Mouse (Mus musculus) erythroblast, embryonic 14.5 days (primary cell): Measurements from ENCODE around the gene Tcf7l1. TPM values are rescaled to one million over a fixed set of nuclear protein-coding genes. Genes with fewer than 3 reads are reported as not detected.

Experiments
- H3K27me3 ChIP-seq: 2 replicates; pipeline ENCODE4 v1.6.1; 2012; ENCODE audit warnings: inconsistent platforms; ENCODE audit not compliant: control insufficient read depth
- H3K36me3 ChIP-seq: 2 replicates; pipeline ENCODE4 v1.6.1; 2012; ENCODE audit warnings: mild to moderate bottlenecking, inconsistent platforms; ENCODE audit not compliant: control insufficient read depth
- H3K4me1 ChIP-seq: 2 replicates; pipeline ENCODE4 v1.6.1; 2012; ENCODE audit warnings: inconsistent platforms; ENCODE audit not compliant: control insufficient read depth
- H3K4me3 ChIP-seq: replicated peaks from 2 replicates; pipeline ENCODE3; 2012; ENCODE audit warnings: moderate library complexity, mild to moderate bottlenecking, inconsistent platforms
- H3K9me3 ChIP-seq: 2 replicates; pipeline ENCODE4 v1.6.1; 2012; ENCODE audit warnings: low read length, inconsistent platforms, mixed read lengths; ENCODE audit not compliant: control insufficient read depth
- GATA1 ChIP-seq: IDR thresholded peaks from 2 replicates; pipeline ENCODE4 v1.6.1; 2012; ENCODE audit warnings: low read length, inconsistent platforms, mixed read lengths
- TAL1 ChIP-seq: IDR thresholded peaks from 3 replicates; pipeline ENCODE4 v1.6.1; 2012; ENCODE audit warnings: low read length, inconsistent platforms, mixed read lengths
- polyA plus RNA-seq: library from polyadenylated mRNA; stranded (reverse); fragments of >175 nt; gene quantifications from 2 replicates; pipeline ENCODE4 v1.2.3, GENCODE M21; 2012

Gene Tcf7l1
- polyA plus RNA-seq, 1 experiment: 0.10 TPM

DNA sequence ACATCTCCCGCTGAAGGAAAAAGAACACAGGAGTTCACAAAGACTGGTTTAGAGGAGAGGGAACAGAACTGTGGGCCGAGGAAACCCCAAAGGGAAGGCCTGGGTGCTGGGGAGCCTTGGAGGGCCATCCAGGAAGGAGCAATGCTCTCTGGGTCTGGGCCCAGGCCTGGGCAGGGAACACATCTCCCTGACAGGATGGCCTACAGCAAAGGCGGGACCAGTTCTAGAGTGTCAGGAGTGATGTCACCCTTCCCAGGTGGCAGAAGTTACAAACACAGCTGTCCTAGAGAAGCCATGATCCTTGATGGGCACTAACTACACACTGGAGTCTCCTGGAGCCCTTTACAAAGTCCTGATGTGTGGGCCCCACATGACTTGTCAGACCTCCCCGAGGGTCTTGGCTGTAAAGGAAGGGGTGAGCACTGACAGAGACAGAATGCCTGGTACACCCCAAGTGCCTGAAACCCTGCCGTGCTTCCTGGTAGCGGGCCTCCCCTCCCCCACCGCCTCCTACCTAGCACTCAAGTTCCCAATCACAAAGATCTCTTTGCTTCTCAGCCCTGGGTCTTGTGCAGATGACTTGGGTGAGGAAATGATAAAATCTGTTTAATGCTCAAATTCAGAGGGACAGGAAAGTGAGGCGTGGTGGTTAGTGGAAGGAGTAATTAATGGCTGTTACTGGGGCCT lies 64.4 kb downstream of the Tcf7l1 start:
- no peak for TF ChIP-seq GATA1
- no peak for TF ChIP-seq TAL1
- Histone ChIP-seq H3K4me3 (no peak overlapping the region), H3K4me1 (no peaks in the 10 kb centered on the region), H3K36me3 (no peaks in the 10 kb centered on the region), H3K9me3 (no peaks in the 10 kb centered on the region), H3K27me3 (no peaks in the 10 kb centered on the region)

GRCm38 (mm10) chr6:72723731-72724385 lies 65.2 kb downstream of the Tcf7l1 start:
- Histone ChIP-seq H3K9me3 (no peaks in the 10 kb centered on the region), H3K4me3 (no peak overlapping the region), H3K27me3 (no peaks in the 10 kb centered on the region), H3K36me3 (no peaks in the 10 kb centered on the region), H3K4me1 (no peaks in the 10 kb centered on the region)
- TF ChIP-seq TAL1 (no peak), GATA1 (no peak)

- H3K4me1 ChIP-seq: no peaks in the 10 kb centered on the region
- H3K4me3 ChIP-seq: no peak overlapping the region
- no peaks in the 10 kb centered on the region for H3K9me3 ChIP-seq
- TF ChIP-seq GATA1 (no peak), TAL1 (no peak)
- no peaks in the 10 kb centered on the region for H3K27me3 ChIP-seq
- H3K36me3 ChIP-seq: no peaks in the 10 kb centered on the region
Measured at GRCm38 (mm10) chr6:72723143-72723542, 65.9 kb downstream of the Tcf7l1 start.

GRCm38 (mm10) chr6:72720852-72721251 lies 68.2 kb downstream of the Tcf7l1 start:
- Histone ChIP-seq H3K9me3 (no peaks in the 10 kb centered on the region), H3K4me1 (no peaks in the 10 kb centered on the region), H3K27me3 (no peaks in the 10 kb centered on the region), H3K36me3 (no peaks in the 10 kb centered on the region), H3K4me3 (no peak overlapping the region)
- TF ChIP-seq GATA1 (no peak), TAL1 (no peak)

- H3K4me1 ChIP-seq: no peaks in the 10 kb centered on the region
- H3K4me3 ChIP-seq: no peak overlapping the region
- no peaks in the 10 kb centered on the region for H3K27me3 ChIP-seq
- no peaks in the 10 kb centered on the region for H3K36me3 ChIP-seq
- H3K9me3 ChIP-seq: no peaks in the 10 kb centered on the region
- TF ChIP-seq TAL1: no peak
- TF ChIP-seq GATA1: no peak
Measured at GRCm38 (mm10) chr6:72714726-72715125, 74.3 kb downstream of the Tcf7l1 start.

GRCm38 (mm10) chr6:72714250-72714649 lies 74.8 kb downstream of the Tcf7l1 start:
- TF ChIP-seq TAL1 (no peak), GATA1 (no peak)
- no peaks in the 10 kb centered on the region for H3K27me3 ChIP-seq
- no peaks in the 10 kb centered on the region for H3K36me3 ChIP-seq
- H3K9me3 ChIP-seq: no peaks in the 10 kb centered on the region
- no peaks in the 10 kb centered on the region for H3K4me1 ChIP-seq
- H3K4me3 ChIP-seq: no peak overlapping the region

- TF ChIP-seq TAL1 (no peak), GATA1 (no peak)
- Histone ChIP-seq H3K9me3 (no peaks in the 10 kb centered on the region), H3K4me1 (no peaks in the 10 kb centered on the region), H3K27me3 (no peaks in the 10 kb centered on the region), H3K4me3 (no peak overlapping the region), H3K36me3 (no peaks in the 10 kb centered on the region)
Measured at GRCm38 (mm10) chr6:72711508-72712081, 77.5 kb downstream of the Tcf7l1 start.

GRCm38 (mm10) chr6:72710897-72711507 lies 78.1 kb downstream of the Tcf7l1 start:
- Histone ChIP-seq H3K4me3 (no peak overlapping the region), H3K36me3 (no peaks in the 10 kb centered on the region), H3K27me3 (no peaks in the 10 kb centered on the region), H3K9me3 (no peaks in the 10 kb centered on the region), H3K4me1 (no peaks in the 10 kb centered on the region)
- TF ChIP-seq GATA1 (no peak), TAL1 (no peak)

DNA sequence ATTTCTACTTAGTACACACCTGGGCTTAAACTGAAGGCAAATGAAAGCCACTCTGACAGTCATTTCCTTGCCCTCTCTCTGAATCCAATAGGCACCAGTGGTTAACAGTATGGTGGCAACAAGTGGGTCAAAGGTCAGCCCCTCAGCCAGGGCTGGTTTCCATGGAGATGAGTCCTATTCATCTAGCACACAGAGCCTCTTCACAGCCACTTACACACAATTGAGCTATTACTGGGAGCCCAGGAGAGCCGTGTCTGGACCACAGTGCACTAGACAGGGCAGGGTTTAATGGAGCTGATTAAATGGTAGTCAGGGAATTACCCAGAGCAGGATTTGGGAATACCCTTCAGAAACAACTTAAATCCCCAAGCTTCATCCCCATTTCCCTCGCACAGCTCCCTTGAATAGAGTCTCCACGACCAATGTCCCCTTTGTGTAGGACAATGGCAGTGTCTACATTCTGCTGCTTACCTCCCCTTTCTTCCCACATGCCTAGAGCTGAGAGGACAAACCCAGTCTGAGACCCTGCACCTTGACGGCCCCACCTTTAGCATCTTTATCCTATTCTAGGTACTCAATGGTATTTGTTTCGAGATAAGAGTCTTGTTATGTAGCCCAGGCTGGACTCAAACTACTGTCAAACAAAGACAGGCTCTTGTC lies 89.5 kb downstream of the Tcf7l1 start:
- H3K27me3 ChIP-seq: no peaks in the 10 kb centered on the region

More for the DNA sequence above, 89.5 kb downstream of the Tcf7l1 start:
- Histone ChIP-seq H3K4me1 (no peaks in the 10 kb centered on the region), H3K4me3 (no peak overlapping the region), H3K9me3 (no peaks in the 10 kb centered on the region), H3K36me3 (no peaks in the 10 kb centered on the region)
- no peak for TF ChIP-seq TAL1
- TF ChIP-seq GATA1: no peak
